Mouse (Mus musculus): ENCODE measurements at regions not wholly inside any gene's neighbourhood (a gene's known extent, or its start where the extent isn't known, plus 50 kb on each side); places are given as distances from the start of the nearest gene placed in this dataset.
"Not testable (repeated sequence)": the region's sequence is repeated elsewhere in the genome, so short reads cannot be mapped to it uniquely, and the experiment has no call there.

DNA sequence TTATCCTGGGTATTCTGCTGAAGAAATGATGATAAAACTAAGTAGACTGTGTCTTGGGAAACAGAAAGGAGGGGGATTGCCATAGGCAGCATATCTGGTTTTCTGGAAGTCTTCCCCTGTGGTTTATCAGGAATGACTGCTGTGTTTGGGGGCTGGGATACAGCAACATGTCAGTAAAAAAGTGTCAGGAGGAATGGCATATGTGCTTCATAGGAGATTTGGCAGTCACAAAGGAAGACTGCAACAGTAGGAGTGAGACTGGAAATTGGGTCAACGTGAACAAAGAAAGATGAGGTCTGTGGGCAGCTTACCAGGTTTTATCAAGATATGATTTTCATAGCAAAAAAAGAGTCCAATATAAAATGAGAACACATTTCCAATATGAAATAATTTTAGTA lies 641.1 kb upstream of the Nrxn1 start:
- DNase-seq, result no peak

DNA sequence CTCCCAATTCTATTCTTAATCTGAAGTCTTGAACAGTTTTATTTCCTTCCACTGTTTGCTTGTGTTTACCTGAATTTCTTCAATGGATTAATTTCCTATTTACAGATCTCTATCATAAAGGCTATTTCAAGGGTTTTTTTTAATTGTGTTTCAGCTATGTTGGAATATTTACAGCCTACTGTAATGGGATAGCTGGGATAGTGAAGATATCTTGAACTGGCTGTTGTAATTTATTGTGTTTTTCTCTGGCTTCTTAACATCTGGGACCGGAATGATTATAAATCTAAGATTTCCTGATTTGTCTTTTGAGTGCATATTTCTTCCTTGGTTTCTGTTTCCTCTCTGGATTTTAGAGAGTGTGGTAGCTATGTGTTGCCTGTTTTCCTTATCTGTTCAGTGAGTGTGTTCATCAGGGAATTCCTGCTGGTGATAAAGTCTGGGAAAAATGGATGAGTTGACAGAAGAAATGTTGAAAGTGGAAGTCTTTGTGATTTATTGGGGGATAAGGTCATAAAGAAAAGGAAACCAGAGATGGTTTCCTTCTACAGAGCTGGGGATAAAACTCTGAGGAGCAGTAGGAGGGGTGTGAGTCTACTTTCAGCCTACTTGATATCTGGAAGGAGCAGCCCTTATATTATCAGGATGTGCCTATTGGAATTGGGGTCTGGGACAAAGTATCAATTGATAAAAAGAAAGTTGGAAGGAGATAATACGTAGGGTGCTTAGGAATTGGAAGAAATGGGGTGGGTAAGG lies 640.5 kb upstream of the Nrxn1 start:
- DNase-seq, result peak in 1 of 2 experiments; percentile 0

DNA sequence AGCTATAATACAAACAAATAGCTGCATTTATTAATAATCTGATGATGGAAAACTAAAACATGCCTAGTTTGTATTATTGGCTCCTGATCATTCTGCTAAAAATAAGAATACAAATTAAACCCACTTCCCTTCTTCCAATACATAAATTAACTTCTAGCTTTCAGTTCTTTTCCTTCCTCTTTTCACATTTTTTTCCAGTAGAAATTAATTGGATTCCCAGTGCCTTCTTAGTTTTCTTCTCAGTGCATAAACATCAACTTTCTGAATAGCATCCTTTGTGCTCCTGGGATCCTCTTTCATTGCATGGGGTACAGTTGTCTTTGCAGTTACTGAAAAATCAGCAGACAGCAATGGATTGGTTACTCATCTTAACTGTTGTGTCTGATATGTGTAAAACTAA lies 617.5 kb upstream of the Nrxn1 start:
- no peak for DNase-seq

DNA sequence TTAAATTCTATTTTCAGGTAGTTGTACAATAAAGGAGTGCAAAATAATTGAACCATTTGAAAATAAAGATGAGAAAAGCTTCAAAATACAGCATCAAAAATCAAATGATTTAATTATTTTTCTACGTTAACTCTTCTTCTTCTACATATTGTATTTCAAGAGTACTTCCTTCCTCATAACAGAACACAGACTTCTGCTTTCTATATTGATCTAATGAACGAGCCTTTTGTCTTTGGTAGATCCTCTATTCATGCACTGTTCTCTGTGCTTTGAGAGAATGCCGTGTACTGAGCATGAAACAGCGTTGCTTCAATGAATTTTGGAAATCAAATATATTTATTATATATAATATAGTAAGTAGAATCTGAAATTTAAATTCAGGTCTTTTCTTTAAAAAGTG lies 598.2 kb upstream of the Nrxn1 start:
- DNase-seq, result no peak

DNA sequence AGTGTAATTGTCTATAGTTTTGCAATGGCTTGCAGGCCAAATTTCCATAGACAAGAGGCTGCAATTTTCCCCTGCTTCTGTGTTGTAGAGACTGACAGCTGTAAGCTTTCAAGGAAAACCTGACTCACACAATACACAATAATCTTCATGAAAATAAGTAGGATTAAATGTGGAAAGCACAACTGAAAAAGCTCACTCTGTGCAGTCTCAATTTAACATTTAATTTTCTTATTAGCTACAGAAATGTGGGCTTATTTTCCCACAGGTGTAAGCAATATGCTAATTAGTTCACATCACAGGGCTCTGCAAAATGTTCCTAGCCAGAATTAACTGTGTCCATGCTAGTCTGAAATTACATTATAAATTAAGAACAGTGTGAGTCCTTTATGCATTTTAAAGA lies 564.6 kb upstream of the Nrxn1 start:
- no peak for DNase-seq

DNA sequence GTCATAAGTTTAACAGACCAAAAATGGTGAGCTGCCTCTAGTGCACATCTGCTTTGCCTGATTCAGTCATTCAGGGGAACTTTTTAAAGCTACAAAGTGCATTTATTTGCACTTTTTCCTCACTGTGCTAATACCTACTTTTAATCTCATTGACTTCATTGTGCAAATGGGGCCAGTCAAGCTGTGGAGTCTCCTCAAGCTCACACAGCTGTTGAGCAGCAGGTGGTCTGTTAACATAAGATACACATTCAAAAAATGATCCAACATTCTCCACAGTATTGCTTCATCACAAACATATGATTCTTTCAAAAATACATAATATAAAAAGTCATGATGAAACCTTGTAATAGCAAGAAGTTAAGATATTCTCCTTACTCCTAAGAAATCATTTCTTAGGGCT lies 564.2 kb upstream of the Nrxn1 start:
- DNase-seq, result no peak

DNA sequence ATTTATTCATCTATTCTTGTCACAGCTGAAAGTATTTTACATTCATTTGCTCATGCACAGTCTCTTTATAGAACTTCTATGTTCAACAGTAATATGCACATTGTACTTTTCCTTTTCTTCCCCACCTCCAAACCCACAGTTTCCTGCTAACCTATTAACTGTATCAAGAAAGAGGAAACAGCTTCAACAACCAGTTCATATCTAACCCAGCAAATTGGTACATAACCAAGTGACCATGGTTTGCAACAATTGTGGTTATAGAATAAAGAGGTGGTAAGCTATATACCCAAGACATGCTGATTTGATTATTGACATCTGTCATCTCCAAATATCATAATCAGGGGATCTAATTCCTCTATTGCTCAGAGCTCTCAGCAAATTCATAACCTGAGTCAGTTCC lies 539.0 kb upstream of the Nrxn1 start:
- DNase-seq, result no peak

DNA sequence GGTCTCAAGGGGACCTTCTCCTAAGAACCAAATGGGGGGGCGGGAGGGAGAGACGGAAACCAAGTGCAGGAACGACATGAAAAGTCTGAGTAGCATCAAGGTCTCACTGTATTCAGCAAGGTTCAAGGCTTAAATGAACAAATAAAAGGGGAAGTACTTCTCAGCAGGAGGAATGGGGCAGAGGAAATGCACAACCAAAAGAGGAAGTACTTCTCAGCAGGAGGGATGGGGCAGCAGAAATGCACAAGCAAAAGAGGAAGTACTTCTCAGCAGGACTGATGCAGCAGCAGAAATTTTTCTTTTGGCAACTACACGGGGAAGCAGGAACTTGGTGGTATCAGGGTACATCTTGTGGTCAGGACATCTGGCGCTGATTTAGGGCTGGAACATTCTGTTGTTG lies 521.3 kb upstream of the Nrxn1 start:
- DNase-seq, result not testable (repeated sequence)

DNA sequence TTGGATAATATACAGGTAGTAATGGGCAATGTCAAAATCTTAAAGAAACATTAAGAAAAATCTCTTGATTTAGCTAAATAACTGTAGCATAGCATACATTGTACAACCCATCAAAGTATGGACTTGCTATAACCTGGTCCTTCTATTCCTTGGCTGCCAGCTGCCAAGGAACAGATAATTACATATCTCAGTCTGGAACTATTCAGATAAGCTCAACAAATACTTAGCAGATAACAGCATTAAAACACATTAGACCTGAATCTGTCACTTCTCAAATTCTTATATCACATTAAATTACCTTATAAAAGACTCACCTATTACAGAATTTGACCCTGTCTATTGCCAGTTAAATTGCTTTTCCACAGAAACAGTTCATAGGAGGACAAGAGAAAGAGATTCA lies 496.2 kb upstream of the Nrxn1 start:
- no peak for DNase-seq

DNA sequence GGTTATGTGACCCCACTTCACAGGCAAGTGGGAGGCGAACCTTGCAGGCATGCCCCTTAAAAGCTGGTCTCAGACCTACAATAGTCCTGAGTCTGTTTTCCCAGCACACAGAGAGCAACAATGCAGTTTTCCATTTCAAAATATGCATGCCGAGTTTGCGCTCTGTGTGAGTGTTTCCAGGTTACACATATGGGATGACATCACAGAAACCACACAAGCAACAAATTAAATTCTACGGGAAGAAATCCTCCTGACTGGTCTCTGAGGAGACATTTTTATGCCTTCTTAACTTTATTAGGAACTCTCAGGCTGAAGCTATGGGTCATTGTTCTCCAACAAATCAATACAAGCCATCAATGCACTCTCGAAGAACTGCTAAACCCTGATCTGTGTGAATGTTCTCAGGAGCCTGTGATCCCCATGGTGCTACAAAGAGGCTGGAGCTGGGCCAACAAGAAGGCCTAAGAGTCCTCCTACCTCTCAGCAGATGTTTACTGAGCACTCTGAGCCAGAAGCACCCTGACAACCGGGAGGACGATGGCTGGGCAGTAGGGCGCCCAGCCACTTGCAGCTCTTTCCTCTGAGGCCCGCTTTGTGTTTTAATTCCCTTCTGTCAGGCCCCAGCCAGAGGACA lies 458.3 kb upstream of the Nrxn1 start:
- not testable (repeated sequence) for DNase-seq

DNA sequence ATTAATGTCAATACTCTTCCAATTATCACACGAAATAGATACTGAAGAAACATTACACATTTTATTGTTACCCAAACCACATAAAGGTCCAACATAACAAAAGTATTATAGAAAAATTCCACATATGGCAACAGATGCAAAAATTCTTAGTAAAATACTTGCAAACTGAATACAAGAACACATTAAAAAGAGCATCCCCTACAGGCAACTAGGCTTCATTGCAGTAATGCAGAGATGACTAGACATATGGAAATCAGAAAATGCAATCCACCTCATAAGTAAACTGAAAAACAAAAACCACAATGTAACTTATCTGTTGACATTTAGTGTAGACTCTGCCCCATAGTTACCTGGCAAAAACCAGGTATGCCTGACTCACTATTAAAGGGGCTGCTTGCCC lies 438.6 kb upstream of the Nrxn1 start:
- DNase-seq, result no peak

DNA sequence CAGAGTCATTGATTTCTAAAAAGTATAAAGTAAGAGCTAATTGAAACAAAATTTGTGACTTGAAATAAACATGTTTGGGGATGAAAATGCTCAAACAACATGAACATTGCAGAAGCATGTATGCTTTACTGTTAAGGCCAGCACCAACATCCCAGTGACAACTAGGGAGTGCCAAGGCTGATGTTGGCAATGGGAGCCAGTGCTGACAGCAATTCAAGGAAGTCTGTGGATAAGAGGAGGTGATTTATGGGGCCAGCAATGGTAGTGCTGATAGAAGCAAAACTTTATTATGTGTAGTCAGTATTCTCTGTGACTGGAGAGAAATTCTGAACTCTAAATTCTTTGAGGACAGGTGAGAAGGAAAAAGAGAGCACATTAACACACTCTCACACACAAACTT lies 424.4 kb upstream of the Nrxn1 start:
- DNase-seq, result no peak
